Mouse (Mus musculus) heart, postnatal 36 days (tissue): ENCODE data around the gene Tpte. TPM values are rescaled to one million over a fixed set of nuclear protein-coding genes. Genes with fewer than 3 reads are reported as not detected.

Source experiments
- total RNA-seq, 2 experiments: library from RNA; stranded (reverse); gene quantifications; 2 replicates each; pipeline ENCODE4 v1.2.3; 2021

The Tpte gene
- total RNA-seq, 2 experiments from 2014 or later: not detected

Other genes with a start within 250 kb of the Tpte start
- gene Atp7b, start 223.1 kb upstream of the Tpte start, total RNA-seq: under 1 TPM; 0.08 TPM
- 1 to 10 TPM; 6.9 to 8.8 TPM for gene Alg11, start 222.7 kb upstream of the Tpte start, total RNA-seq
- not detected for gene Nek5, start 158.4 kb upstream of the Tpte start, total RNA-seq
- gene Nek3, start 117.0 kb upstream of the Tpte start, total RNA-seq: 1 to 10 TPM; 1.6 to 2.1 TPM
- 1 to 10 TPM in 1 of 2 experiments, under 1 TPM in 1; 0.76 to 1.1 TPM for gene Ckap2, start 97.6 kb upstream of the Tpte start, total RNA-seq
- 10 to 100 TPM; 23.7 to 31.2 TPM for gene Vps36, start 90.6 kb upstream of the Tpte start, total RNA-seq
- gene Thsd1, start 56.1 kb upstream of the Tpte start, total RNA-seq: 1 to 10 TPM; 5.9 to 6.9 TPM
- 10 to 100 TPM; 13.0 to 13.8 TPM for gene Slc25a15, start 115.2 kb downstream of the Tpte start, total RNA-seq
- gene Mrps31, start 127.9 kb downstream of the Tpte start, total RNA-seq: 10 to 100 TPM; 55.7 to 57.1 TPM